Mouse (Mus musculus) neural tube, embryonic 11.5 days (tissue): ENCODE measurements around the gene F11r. TPM values are rescaled to one million over a fixed set of nuclear protein-coding genes. Genes with fewer than 3 reads are reported as not detected.

Source experiments
- ATAC-seq: fragments of 200-750 bp; cut with Nextera tagmentation; 2 replicates; pipeline ENCODE4 v1.8.0; 2017; ENCODE audit warnings: moderate number of reproducible peaks, mild to moderate bottlenecking, moderate TSS enrichment, moderate library complexity; ENCODE audit not compliant: insufficient read depth, low FRiP score, low TSS enrichment
- DNase-seq: peaks from one replicate; pipeline ENCODE4 v3.0.0-alpha.2; 2015; ENCODE audit warnings: low spot score
- H3K27ac ChIP-seq: fragments of 300-500 bp; sonication (generic); 2 replicates; pipeline ENCODE4 v1.5.1; 2014; ENCODE audit warnings: low read depth, mild to moderate bottlenecking, low read length
- H3K27me3 ChIP-seq: fragments of 300-500 bp; sonication (generic); 2 replicates; pipeline ENCODE4 v1.6.1; 2014; ENCODE audit warnings: mild to moderate bottlenecking, low read length, mixed read lengths; ENCODE audit not compliant: control insufficient read depth, insufficient read depth
- H3K36me3 ChIP-seq: fragments of 300-500 bp; sonication (generic); 2 replicates; pipeline ENCODE4 v1.6.1; 2014; ENCODE audit warnings: mild to moderate bottlenecking, low read length, moderate library complexity, mixed read lengths; ENCODE audit not compliant: control insufficient read depth, insufficient read depth
- H3K4me1 ChIP-seq: fragments of 300-500 bp; sonication (generic); 2 replicates; pipeline ENCODE4 v1.6.1; 2014; ENCODE audit warnings: low read length, mixed read lengths; ENCODE audit not compliant: control insufficient read depth, insufficient read depth
- H3K4me2 ChIP-seq: fragments of 300-500 bp; sonication (generic); 2 replicates; pipeline ENCODE4 v1.6.1; 2014; ENCODE audit warnings: low read depth, mild to moderate bottlenecking, moderate library complexity
- H3K4me3 ChIP-seq: fragments of 300-500 bp; sonication (generic); 2 replicates; pipeline ENCODE4 v1.5.1; 2014; ENCODE audit warnings: low read depth, low read length
- H3K9ac ChIP-seq: fragments of 300-500 bp; sonication (generic); 2 replicates; pipeline ENCODE4 v1.6.1; 2014; ENCODE audit warnings: mild to moderate bottlenecking, low read length
- H3K9me3 ChIP-seq: fragments of 300-500 bp; sonication (generic); 2 replicates; pipeline ENCODE4 v1.6.1; 2016; ENCODE audit warnings: low read length; ENCODE audit not compliant: control insufficient read depth
- WGBS: fragments of 180-500 bp; shearing (Covaris S2); extraction: QIAGEN DNeasy Blood & Tissue Kit; methylation state at CpG from one replicate; pipeline ENCODE4 v1.1.7; 2014; 5-methylcytosine and 5-hydroxymethylcytosine counted together
- polyA plus RNA-seq: library from polyadenylated mRNA; unstranded; fragments of >200 nt; fragmentation: Nextera tagmentation; extraction: Ambion mirVana; gene quantifications from 2 replicates; pipeline ENCODE4 v1.2.1, GENCODE M21; 2014

The F11r gene
- polyA plus RNA-seq, 1 experiment from 2014 or later: 21.0 TPM

- Histone ChIP-seq H3K9ac (no peak overlapping the region), H3K4me3 (no peak overlapping the region), H3K9me3 (no peaks in the 10 kb centered on the region), H3K4me2 (no peak overlapping the region), H3K27ac (no peak overlapping the region), H3K27me3 (no peaks in the 10 kb centered on the region), H3K4me1 (no peaks in the 10 kb centered on the region), H3K36me3 (no peaks in the 10 kb centered on the region)
- 100% methylated on average over 1 of the region's 1 CpGs for WGBS
- ATAC-seq (no peak), DNase-seq (no peak)
Measured at GRCm38 (mm10) chr1:171457568-171457967, 20.2 kb downstream of the F11r start.

GRCm38 (mm10) chr1:171459791-171460190, 22.5 kb downstream of the F11r start:
- Histone ChIP-seq H3K9ac (no peak overlapping the region), H3K27me3 (no peaks in the 10 kb centered on the region), H3K4me2 (no peak overlapping the region), H3K4me1 (no peaks in the 10 kb centered on the region), H3K27ac (no peak overlapping the region), H3K4me3 (no peak overlapping the region), H3K9me3 (no peaks in the 10 kb centered on the region), H3K36me3 (no peaks in the 10 kb centered on the region)
- ATAC-seq (no peak), DNase-seq (no peak)
- WGBS: 53% methylated on average over 5 of the region's 5 CpGs

- Histone ChIP-seq H3K27ac (no peak overlapping the region), H3K4me2 (no peak overlapping the region), H3K4me3 (no peak overlapping the region), H3K9me3 (no peaks in the 10 kb centered on the region), H3K27me3 (no peaks in the 10 kb centered on the region), H3K4me1 (no peaks in the 10 kb centered on the region), H3K36me3 (no peaks in the 10 kb centered on the region), H3K9ac (no peak overlapping the region)
- 92% methylated on average over 21 of the region's 22 CpGs for WGBS
- DNase-seq (no peak), ATAC-seq (no peak)
Measured at GRCm38 (mm10) chr1:171460551-171461503, 23.5 kb downstream of the F11r start.

GRCm38 (mm10) chr1:171463133-171463532, 25.8 kb downstream of the F11r start:
- Histone ChIP-seq H3K36me3 (no peaks in the 10 kb centered on the region), H3K4me3 (no peak overlapping the region), H3K4me2 (no peak overlapping the region), H3K4me1 (no peaks in the 10 kb centered on the region), H3K9ac (no peak overlapping the region), H3K27ac (no peak overlapping the region), H3K9me3 (no peaks in the 10 kb centered on the region), H3K27me3 (no peaks in the 10 kb centered on the region)
- 98% methylated on average over 3 of the region's 3 CpGs for WGBS
- ATAC-seq (no peak), DNase-seq (no peak)

GRCm38 (mm10) chr1:171465749-171466412, 28.5 kb downstream of the F11r start:
- H3K9ac ChIP-seq: no peak overlapping the region
- DNase-seq (no peak), ATAC-seq (no peak)
- no peaks in the 10 kb centered on the region for H3K4me1 ChIP-seq
- no peaks in the 10 kb centered on the region for H3K36me3 ChIP-seq
- H3K27me3 ChIP-seq: no peaks in the 10 kb centered on the region
- WGBS: 90% methylated on average over 5 of the region's 5 CpGs
- no peak overlapping the region for H3K27ac ChIP-seq
- H3K9me3 ChIP-seq: no peaks in the 10 kb centered on the region
- H3K4me2 ChIP-seq: no peak overlapping the region
- no peak overlapping the region for H3K4me3 ChIP-seq

GRCm38 (mm10) chr1:171466565-171466964, 29.2 kb downstream of the F11r start:
- no peaks in the 10 kb centered on the region for H3K27me3 ChIP-seq
- H3K4me1 ChIP-seq: no peaks in the 10 kb centered on the region
- H3K9me3 ChIP-seq: no peaks in the 10 kb centered on the region
- no peak overlapping the region for H3K4me2 ChIP-seq
- WGBS: 85% methylated on average over 4 of the region's 4 CpGs
- DNase-seq (no peak), ATAC-seq (no peak)
- no peak overlapping the region for H3K9ac ChIP-seq
- no peaks in the 10 kb centered on the region for H3K36me3 ChIP-seq
- no peak overlapping the region for H3K4me3 ChIP-seq
- H3K27ac ChIP-seq: no peak overlapping the region

- H3K4me1 ChIP-seq: no peaks in the 10 kb centered on the region
- H3K4me2 ChIP-seq: no peak overlapping the region
- H3K9me3 ChIP-seq: no peaks in the 10 kb centered on the region
- WGBS: 95% methylated on average over 3 of the region's 3 CpGs
- no peak overlapping the region for H3K4me3 ChIP-seq
- no peaks in the 10 kb centered on the region for H3K27me3 ChIP-seq
- H3K9ac ChIP-seq: no peak overlapping the region
- ATAC-seq (no peak), DNase-seq (no peak)
- no peak overlapping the region for H3K27ac ChIP-seq
- H3K36me3 ChIP-seq: no peaks in the 10 kb centered on the region
Measured at GRCm38 (mm10) chr1:171469678-171470077, 32.3 kb downstream of the F11r start.

GRCm38 (mm10) chr1:171470371-171470871, 33.1 kb downstream of the F11r start:
- Histone ChIP-seq H3K9me3 (no peaks in the 10 kb centered on the region), H3K4me2 (no peak overlapping the region)

More at GRCm38 (mm10) chr1:171470371-171470871, 33.1 kb downstream of the F11r start:
- no peak overlapping the region for H3K9ac ChIP-seq
- no peaks in the 10 kb centered on the region for H3K4me1 ChIP-seq
- no peaks in the 10 kb centered on the region for H3K27me3 ChIP-seq
- 41% methylated on average over 7 of the region's 7 CpGs for WGBS
- no peaks in the 10 kb centered on the region for H3K36me3 ChIP-seq
- ATAC-seq: no peak
- H3K27ac ChIP-seq: no peak overlapping the region
- no peak overlapping the region for H3K4me3 ChIP-seq
- peak; percentile 53 for DNase-seq
